Mouse (Mus musculus) erythroblast, adult 5-6 weeks (primary cell): Measurements from ENCODE around the gene Mmp10. TPM values are rescaled to one million over a fixed set of nuclear protein-coding genes. Genes with fewer than 3 reads are reported as not detected.

Experiments
- ATAC-seq: replicated peaks from 2 replicates; pipeline ENCODE4 v1.8.0; 2016; ENCODE audit warnings: moderate number of reproducible peaks, mild to moderate bottlenecking, moderate TSS enrichment, inconsistent platforms; ENCODE audit not compliant: poor library complexity, low FRiP score, severe bottlenecking
- total RNA-seq, 2 experiments: library from RNA; stranded (forward) in 1 of 2; stranded (reverse) in 1 of 2; fragments of 150-400 nt in 1 of 2; fragments of 200-764, 138-1000 nt in 1 of 2; gene quantifications; 2 replicates each; pipeline versions ENCODE4 v1.2.3 to v1.2.4; 2015 to 2017; ENCODE audit warnings: low replicate concordance in 2 of 2

Gene Mmp10
- not detected in 2 replicates for total RNA-seq (2015; ENCODE audit: low replicate concordance)
- total RNA-seq (2017; ENCODE audit: low replicate concordance): not detected in 2 replicates

GRCm38 (mm10) chr9:7502051-7502450, at the start of gene Mmp10:
Gene Mmp10, plus strand, starts transcription at chr9:7502352.
- no peak for ATAC-seq

DNA sequence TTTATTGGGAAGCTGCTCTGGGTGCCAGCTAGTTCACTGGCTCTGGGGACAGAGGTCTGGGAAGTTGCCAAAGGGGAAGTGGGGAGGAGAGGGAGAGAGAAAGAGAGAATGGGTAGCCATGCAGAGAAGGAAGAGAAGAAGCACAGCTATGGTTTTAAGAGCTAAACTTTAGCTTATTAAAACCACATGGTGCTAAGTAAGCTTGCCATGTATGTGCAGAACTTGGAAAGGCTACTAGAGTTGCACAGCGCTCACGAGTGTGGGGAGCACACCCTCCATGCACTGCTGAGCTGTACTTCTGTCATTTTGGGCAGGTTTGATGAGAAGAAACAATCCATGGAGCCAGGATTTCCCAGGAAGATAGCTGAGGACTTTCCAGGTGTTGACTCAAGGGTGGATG, 48.9 kb upstream of the Mmp10 start:
- ATAC-seq: no peak

- no peak for ATAC-seq
Observed at GRCm38 (mm10) chr9:7470262-7470661, 31.9 kb upstream of the Mmp10 start.

GRCm38 (mm10) chr9:7483684-7484394, 18.3 kb upstream of the Mmp10 start:
- no peak for ATAC-seq

DNA sequence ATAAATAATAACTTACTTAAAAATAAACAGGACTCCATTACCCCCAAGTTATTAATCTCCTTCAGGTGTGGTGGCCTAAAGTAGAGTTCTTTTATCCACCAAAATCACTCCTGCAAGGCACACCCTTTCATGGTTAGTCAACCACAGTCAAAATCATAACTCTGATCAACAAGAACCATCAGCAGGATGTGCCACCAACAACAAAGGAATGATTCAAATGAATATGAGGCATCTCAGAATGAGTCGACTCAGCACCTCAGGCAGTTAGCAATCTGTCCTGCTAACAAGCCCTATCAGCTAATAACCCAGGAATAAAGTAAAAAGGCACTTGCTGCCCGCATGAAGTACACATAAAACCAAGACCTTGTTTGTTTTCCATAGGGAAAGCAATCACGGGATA, 1.0 kb upstream of the Mmp10 start:
- no peak for ATAC-seq

GRCm38 (mm10) chr9:7507321-7507876, 5.2 kb downstream of the Mmp10 start:
- no peak for ATAC-seq

DNA sequence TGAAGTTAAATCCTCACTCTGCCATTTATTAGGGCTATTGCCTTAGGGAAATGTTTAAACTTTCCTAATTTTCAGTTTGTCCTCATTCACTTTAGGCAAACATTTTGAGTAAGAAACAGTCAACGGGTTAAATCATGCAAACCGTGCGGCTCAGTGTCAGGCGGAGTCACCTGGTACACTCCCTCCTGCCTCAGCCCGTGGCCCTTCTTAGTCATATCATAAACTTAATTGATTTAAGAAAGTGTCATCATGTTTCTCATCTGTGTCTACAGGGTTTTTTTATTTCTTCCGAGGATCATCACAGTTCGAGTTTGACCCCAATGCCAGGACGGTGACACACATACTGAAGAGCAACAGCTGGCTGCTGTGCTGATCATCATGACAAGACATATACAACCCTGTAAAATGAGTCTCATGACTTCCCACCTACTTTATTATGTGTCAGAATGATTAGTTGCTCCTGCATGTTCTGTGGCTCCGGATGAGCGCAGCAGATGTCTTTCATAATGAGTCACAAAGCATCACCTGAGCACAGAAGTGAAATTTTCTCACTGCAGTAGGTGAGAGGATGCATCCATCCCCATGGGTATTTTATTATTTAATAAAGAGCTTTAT, 7.6 kb downstream of the Mmp10 start:
- ATAC-seq: no peak

- no peak for ATAC-seq
Observed at GRCm38 (mm10) chr9:7517944-7518571, 15.9 kb downstream of the Mmp10 start.

DNA sequence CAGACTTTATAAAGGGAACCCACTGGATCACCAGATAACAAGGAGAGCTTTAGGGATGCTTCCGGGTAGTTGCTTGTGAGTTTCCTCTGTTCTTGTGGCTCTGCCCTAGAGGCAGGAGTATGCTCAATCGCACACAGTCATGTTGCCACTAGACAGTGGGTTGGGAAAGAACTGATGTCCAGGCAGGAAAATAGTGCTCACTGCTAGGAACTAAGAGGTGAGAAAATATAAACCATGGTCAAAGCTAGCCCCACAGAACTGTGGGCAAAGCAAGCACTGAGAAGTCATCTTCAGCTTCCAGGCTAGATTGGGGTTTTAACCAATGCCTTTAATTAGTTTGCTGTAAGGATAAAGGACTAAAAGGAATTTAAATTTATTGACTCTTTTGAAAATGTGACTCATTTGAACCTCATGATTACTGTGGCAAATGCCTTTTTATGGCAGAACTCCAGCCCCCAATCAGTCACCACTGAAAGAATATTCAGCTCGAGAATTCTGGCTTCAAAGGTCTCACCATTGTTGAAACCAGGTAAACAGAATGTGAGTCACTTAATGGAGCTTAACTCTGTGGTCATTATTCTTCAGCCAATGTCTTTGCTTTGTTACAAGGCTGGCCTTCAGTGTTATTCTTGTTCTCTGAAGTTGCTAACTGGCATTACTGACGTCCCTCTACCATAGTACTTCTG, 24.2 kb downstream of the Mmp10 start:
- ATAC-seq: no peak

- ATAC-seq: no peak
Observed at GRCm38 (mm10) chr9:7542763-7543162, 40.6 kb downstream of the Mmp10 start.

DNA sequence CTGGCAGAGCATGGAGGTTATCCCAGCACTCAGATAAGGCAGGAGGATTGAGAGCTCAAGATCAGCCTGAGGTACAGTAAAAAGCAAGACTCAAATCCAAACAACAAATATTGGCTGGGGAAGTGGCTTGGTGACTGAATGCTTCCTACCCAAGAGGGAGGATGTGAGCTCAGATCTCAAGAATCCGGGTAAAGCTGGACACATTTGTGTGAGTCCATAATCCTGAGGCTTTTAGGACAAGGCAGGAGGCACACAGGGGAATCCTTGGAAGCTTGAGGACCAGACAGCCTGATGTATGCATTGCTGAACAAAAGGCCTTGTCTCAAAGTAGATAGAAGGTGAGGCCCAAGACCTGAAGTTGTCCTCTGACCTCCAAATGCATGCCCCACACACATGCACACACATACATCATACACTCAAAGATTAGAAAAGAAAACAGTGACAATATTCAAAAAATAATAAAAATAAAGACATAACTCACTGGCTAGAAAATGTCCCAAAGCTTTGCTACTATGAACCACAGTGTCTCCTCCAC, 42.8 kb downstream of the Mmp10 start:
- no peak for ATAC-seq

DNA sequence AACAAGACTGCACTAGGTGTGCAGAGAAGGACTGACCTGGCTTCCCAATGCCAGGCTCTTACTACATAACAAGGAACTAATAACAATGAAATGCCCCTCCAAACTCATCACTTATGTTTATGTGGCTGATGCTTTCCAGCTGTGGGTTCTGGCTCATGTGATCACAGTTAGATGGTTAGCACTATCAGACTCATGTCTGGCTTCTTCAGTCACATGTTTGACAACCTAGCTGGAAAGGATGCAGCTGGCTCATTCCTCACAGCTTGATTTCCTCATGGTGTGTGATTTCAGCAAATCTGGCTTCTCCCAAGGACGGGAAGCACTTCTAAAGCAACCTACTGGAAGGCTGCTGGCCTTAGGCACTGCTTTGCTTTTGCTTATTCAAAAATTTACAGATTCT, 43.3 kb downstream of the Mmp10 start:
- no peak for ATAC-seq

DNA sequence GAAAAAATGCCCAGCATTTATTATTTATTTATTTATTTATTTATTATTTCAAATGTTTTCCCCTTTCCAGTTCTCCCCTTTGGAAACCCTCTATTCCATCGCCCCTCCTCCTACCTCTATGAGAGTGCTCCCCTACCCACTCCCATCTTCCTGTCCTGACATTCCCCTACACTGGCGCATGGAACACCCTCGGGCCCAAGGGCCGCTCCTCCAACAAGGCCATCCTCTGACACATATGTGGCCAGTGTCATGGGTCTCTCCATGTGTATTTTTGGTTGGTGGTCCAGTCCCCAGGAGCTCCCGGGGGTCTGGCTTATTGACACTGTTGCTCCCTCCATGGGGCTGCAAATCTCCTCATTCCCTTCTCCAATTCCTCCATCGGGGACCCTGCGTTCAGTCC, 43.8 kb downstream of the Mmp10 start:
- ATAC-seq: no peak

DNA sequence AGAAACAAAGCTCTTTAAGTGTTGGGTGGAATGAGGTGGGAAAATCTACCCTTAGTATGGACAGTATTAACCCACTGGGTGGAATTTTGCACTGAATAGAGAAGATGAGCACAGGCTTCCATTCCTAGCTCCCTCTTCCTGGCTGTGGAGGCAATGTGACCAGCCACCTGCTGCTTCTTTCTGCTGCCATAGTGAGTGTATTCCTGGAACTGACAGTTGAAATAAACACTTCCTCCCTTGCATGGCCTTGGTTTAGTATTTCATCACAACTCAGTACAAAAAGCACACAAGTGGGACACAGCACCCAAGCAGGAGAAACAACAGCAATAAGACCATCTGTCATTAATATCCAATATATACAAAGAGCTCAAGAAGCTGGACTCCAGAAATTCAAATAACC, 49.8 kb downstream of the Mmp10 start:
- no peak for ATAC-seq

- no peak for ATAC-seq
Observed at GRCm38 (mm10) chr9:7553536-7553935, 51.4 kb downstream of the Mmp10 start.

DNA sequence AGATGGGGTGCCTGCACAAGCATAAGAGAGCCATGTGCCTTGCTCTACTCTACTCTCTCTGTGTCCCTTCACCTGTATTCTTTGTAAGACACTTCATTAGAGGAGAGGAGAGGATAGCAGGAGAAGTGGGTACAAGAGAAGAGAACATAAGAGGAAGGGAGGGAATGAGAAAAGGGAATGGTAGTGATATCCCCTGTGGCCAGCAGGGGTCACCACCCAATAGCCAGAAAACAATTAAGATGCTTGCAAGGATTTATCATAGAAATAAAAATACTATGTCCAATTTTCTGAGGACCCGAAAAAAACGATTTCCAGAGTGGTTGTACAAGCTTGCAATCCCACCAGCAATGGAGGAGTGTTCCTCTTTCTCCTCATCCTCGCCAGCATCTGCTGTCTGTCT, 52.2 kb downstream of the Mmp10 start:
- ATAC-seq: no peak

DNA sequence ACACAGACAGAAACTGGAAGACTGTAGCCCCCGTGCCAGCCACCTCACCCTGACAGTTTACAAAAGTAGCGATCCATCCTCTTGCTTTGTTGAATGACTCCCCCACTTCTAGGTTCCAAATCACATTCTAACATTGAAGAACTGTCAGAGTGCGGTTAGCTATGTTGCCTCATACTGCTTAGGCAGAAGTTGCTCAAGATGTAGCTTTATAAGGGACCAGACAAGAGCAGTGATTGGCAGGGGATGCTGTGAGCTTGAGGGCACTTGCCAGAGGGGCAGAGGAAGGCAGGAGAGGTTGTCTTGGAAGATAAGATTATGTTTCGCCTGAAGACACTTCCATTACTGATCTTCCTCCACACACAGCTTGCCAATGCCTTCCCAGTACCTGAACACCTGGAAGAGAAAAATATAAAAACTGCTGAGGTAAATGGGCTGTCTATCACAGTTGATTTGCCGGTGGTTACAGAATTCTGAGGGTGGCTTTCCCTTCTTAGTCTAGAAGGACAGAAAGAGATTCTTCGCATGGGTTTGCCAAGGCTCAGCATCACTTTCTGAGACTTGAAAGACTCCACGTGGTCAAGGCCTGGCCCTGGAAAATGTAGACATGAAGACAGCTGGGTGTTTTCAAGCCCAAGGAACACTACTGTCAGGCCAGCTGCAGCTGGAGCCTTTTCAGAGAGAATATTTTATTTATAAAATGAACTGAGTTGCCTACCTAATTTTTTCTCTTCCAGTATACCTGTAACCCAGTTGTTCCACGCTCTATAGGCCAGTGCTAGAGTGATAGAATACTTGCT, 56.3 kb downstream of the Mmp10 start, which contains the start of gene Mmp8:
Gene Mmp8 (plus strand): TSS at position 236 of the 797 bp plus-strand sequence.
- ATAC-seq: no peak
